Mouse (Mus musculus) liver, embryonic 15.5 days (tissue): Measurements from ENCODE around the gene Grid1. TPM values are rescaled to one million over a fixed set of nuclear protein-coding genes. Genes with fewer than 3 reads are reported as not detected.

Source experiments
- ATAC-seq: fragments of 200-750 bp; cut with Nextera tagmentation; 2 replicates; pipeline ENCODE4 v1.8.0; 2017; ENCODE audit warnings: moderate number of reproducible peaks, mild to moderate bottlenecking, moderate library complexity; ENCODE audit not compliant: insufficient read depth
- H3K27ac ChIP-seq: fragments of 300-500 bp; sonication (generic); replicated peaks from 2 replicates; pipeline ENCODE4 v1.5.1; 2015; ENCODE audit warnings: mild to moderate bottlenecking, inconsistent platforms
- H3K27me3 ChIP-seq: fragments of 300-500 bp; sonication (generic); 2 replicates; pipeline ENCODE4 v1.6.1; 2015; ENCODE audit warnings: mild to moderate bottlenecking, inconsistent platforms
- H3K36me3 ChIP-seq: fragments of 300-500 bp; sonication (generic); replicated peaks from 2 replicates; pipeline ENCODE4 v1.6.1; 2015; ENCODE audit warnings: moderate library complexity, mild to moderate bottlenecking, inconsistent platforms
- H3K4me1 ChIP-seq: fragments of 300-500 bp; sonication (generic); replicated peaks from 2 replicates; pipeline ENCODE4 v1.6.1; 2015; ENCODE audit warnings: inconsistent platforms
- H3K4me2 ChIP-seq: fragments of 300-500 bp; sonication (generic); 2 replicates; pipeline ENCODE4 v1.6.1; 2015; ENCODE audit warnings: moderate library complexity, mild to moderate bottlenecking, inconsistent platforms
- H3K4me3 ChIP-seq: fragments of 300-500 bp; sonication (generic); replicated peaks from 2 replicates; pipeline ENCODE4 v1.5.1; 2015; ENCODE audit warnings: mild to moderate bottlenecking, inconsistent platforms
- H3K9ac ChIP-seq: fragments of 300-500 bp; sonication (generic); 2 replicates; pipeline ENCODE4 v1.6.1; 2015; ENCODE audit warnings: moderate library complexity, mild to moderate bottlenecking, inconsistent platforms
- H3K9me3 ChIP-seq: fragments of 300-500 bp; sonication (generic); replicated peaks from 2 replicates; pipeline ENCODE4 v1.6.1; 2016; ENCODE audit warnings: inconsistent platforms
- WGBS: fragments of 180-500 bp; shearing (Covaris S2); methylation state at CpG from one replicate; pipeline ENCODE4 v1.1.7; 2015; ENCODE audit warnings: mixed read lengths; ENCODE audit not compliant: insufficient replicate concordance; 5-methylcytosine and 5-hydroxymethylcytosine counted together
- polyA plus RNA-seq: library from polyadenylated mRNA; unstranded; fragments of >200 nt; fragmentation: Nextera tagmentation; extraction: Ambion mirVana; gene quantifications from 2 replicates; pipeline ENCODE4 v1.2.1, GENCODE M21; 2015

The Grid1 gene
- polyA plus RNA-seq, 1 experiment from 2014 or later: 0.10 TPM

DNA sequence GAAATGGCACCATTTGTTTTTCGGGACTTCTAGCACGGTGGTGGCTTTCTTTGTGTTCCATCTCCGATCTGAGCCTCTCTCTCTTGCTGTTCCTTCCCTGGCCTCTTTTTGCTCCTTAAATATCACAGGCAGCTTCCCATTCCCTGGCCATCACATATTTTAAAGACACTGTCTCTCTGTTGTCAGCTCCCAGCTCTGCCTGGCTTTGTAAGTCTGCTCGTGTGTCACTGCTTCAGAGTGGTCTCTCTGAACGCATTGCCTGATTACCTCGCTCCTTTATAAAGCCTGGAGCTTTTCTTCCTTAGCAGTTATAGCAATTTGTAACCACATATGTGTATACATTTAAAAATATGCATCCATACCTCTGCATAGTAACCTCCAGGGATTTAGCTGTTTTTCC lies 648.3 kb downstream of the Grid1 start:
- WGBS: 69% methylated on average over 6 of the region's 6 CpGs
- ATAC-seq: no peak

GRCm38 (mm10) chr14:35486017-35486416 lies 666.1 kb downstream of the Grid1 start:
- Histone ChIP-seq H3K27me3 (no peaks in the 10 kb centered on the region), H3K36me3 (no peaks in the 10 kb centered on the region), H3K4me2 (no peak overlapping the region), H3K27ac (no peak overlapping the region), H3K9me3 (no peaks in the 10 kb centered on the region), H3K9ac (no peak overlapping the region), H3K4me3 (no peak overlapping the region), H3K4me1 (no peaks in the 10 kb centered on the region)
- 50% methylated on average over 2 of the region's 2 CpGs for WGBS
- no peak for ATAC-seq

More for the DNA sequence above, 648.3 kb downstream of the Grid1 start:
- no peaks in the 10 kb centered on the region for H3K4me1 ChIP-seq
- no peaks in the 10 kb centered on the region for H3K9me3 ChIP-seq
- no peak overlapping the region for H3K4me3 ChIP-seq
- no peak overlapping the region for H3K9ac ChIP-seq
- no peaks in the 10 kb centered on the region for H3K27me3 ChIP-seq
- no peak overlapping the region for H3K4me2 ChIP-seq
- no peaks in the 10 kb centered on the region for H3K36me3 ChIP-seq
- no peak overlapping the region for H3K27ac ChIP-seq

DNA sequence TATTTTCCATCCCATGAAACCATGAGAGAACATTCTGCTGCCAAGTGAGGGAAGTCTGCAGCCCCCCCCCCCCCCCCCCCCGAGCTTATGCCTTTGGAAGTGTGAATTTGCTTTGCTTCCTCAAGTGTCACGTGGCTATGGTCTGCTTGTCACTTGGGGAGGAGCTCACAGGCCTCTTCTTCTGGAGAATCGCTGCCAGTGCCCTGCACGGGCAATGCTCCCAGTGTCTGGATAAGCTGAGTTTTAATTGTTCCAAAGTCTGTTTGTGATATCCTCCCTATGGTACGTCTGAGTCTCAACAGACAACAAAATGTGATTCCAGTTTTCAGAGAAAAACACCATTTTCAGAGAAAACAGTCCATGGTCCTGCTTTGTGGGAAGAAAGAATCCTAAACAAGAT lies 682.4 kb downstream of the Grid1 start:
- Histone ChIP-seq H3K9me3 (no peaks in the 10 kb centered on the region), H3K9ac (no peak overlapping the region), H3K36me3 (no peaks in the 10 kb centered on the region), H3K27me3 (no peaks in the 10 kb centered on the region), H3K27ac (no peak overlapping the region), H3K4me3 (no peak overlapping the region), H3K4me2 (no peak overlapping the region), H3K4me1 (no peaks in the 10 kb centered on the region)
- WGBS: 45% methylated on average over 5 of the region's 5 CpGs
- no peak for ATAC-seq

GRCm38 (mm10) chr14:35519402-35519801 lies 699.5 kb downstream of the Grid1 start:
- no peaks in the 10 kb centered on the region for H3K36me3 ChIP-seq
- no peaks in the 10 kb centered on the region for H3K9me3 ChIP-seq
- no peak overlapping the region for H3K9ac ChIP-seq
- H3K4me3 ChIP-seq: no peak overlapping the region
- H3K27ac ChIP-seq: no peak overlapping the region
- no peaks in the 10 kb centered on the region for H3K27me3 ChIP-seq
- H3K4me2 ChIP-seq: no peak overlapping the region
- no peaks in the 10 kb centered on the region for H3K4me1 ChIP-seq
- ATAC-seq: no peak

DNA sequence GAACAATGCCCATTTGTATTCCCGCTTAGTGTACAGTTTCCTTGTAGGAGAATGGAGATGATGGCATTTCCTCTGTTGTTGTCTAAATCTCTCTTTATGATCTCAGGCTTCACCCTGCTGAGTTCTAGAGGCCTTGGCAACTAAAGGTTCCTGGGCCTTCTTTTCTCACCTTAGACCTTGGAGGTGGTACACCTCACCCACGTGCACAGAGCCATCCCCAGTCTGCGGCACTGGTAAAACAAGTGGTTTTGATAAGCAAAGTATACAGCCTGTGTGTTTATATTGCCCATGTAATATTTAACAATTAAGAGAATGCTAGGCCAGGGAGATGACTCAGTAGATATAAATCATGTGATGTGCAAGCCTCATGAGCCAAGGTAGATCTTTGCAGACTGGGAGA lies 718.9 kb downstream of the Grid1 start:
- H3K4me2 ChIP-seq: no peak overlapping the region
- no peaks in the 10 kb centered on the region for H3K9me3 ChIP-seq
- WGBS: 57% methylated on average over 3 of the region's 3 CpGs
- no peak overlapping the region for H3K9ac ChIP-seq
- H3K4me1 ChIP-seq: no peaks in the 10 kb centered on the region
- no peak overlapping the region for H3K4me3 ChIP-seq
- ATAC-seq: no peak
- H3K36me3 ChIP-seq: no peaks in the 10 kb centered on the region
- no peak overlapping the region for H3K27ac ChIP-seq
- H3K27me3 ChIP-seq: no peaks in the 10 kb centered on the region

DNA sequence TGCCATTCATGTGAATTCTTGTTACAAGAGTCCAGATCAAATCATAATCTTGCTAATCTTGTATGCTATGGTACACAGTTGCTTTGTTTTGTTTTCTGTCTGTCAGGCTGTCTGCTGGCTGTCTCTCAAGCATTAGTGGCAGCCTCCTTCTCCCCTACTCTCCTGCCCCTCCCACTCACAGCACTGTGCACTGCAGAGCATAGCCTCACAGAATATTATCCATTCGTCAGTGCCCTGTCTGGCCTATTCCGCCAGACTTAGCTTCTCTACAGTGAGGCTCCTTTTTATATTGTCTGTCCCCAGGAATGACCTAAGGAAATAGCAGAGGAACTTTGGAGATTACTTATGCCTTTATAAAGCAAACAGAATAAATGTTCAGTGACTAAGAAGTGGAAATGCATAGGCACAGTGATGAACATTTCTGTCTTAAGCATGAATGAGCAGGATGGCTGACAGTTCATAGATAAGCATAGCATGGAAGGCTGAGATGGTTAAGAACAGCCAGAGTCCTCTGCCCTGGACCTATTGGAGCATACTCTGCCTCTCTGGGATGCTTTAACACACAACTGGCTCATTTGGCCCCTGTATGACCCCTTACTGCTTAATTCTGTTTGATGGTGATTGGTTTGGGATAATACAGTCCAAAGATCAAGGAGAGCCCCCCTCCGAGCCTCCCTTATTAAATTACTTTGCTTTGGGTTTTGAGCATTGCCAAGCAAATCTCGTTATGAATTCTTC lies 721.5 kb downstream of the Grid1 start:
- no peak overlapping the region for H3K4me3 ChIP-seq
- no peaks in the 10 kb centered on the region for H3K9me3 ChIP-seq
- H3K27ac ChIP-seq: no peak overlapping the region
- no peak for ATAC-seq
- H3K9ac ChIP-seq: no peak overlapping the region
- no peaks in the 10 kb centered on the region for H3K4me1 ChIP-seq
- WGBS: 48% methylated on average over 4 of the region's 4 CpGs
- H3K4me2 ChIP-seq: no peak overlapping the region
- H3K27me3 ChIP-seq: no peaks in the 10 kb centered on the region
- no peaks in the 10 kb centered on the region for H3K36me3 ChIP-seq

- no peaks in the 10 kb centered on the region for H3K36me3 ChIP-seq
- no peaks in the 10 kb centered on the region for H3K4me1 ChIP-seq
- 62% methylated on average over 1 of the region's 1 CpGs for WGBS
- no peak overlapping the region for H3K4me2 ChIP-seq
- H3K9ac ChIP-seq: no peak overlapping the region
- ATAC-seq: no peak
- H3K4me3 ChIP-seq: no peak overlapping the region
- no peaks in the 10 kb centered on the region for H3K9me3 ChIP-seq
- no peak overlapping the region for H3K27ac ChIP-seq
- no peaks in the 10 kb centered on the region for H3K27me3 ChIP-seq
These were observed 722.1 kb downstream of the Grid1 start for GRCm38 (mm10) chr14:35541992-35542380.

DNA sequence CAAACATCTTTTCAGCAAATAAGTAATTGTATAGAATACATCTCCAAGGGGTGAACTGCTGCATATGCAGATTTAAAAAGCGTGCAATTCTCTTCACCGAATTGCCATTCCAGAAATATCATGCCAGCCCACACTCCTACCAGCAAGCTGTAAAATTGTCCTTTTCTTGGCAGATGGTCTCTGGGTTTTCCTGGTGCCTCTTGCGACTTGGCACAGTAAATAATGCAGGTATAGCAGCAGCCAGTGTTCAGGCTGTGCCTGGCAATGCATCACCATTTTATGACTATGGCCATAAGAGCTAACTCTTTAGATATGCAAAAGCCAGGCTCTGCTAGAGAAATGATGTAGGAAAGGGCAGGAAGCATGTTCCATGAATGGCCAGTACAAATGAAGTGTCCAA lies 734.4 kb downstream of the Grid1 start:
- H3K36me3 ChIP-seq: no peaks in the 10 kb centered on the region
- no peak for ATAC-seq
- no peaks in the 10 kb centered on the region for H3K9me3 ChIP-seq
- H3K4me1 ChIP-seq: no peaks in the 10 kb centered on the region
- no peak overlapping the region for H3K27ac ChIP-seq
- no peak overlapping the region for H3K4me2 ChIP-seq
- H3K9ac ChIP-seq: no peak overlapping the region
- 57% methylated on average over 3 of the region's 3 CpGs for WGBS
- H3K4me3 ChIP-seq: no peak overlapping the region
- H3K27me3 ChIP-seq: no peaks in the 10 kb centered on the region

DNA sequence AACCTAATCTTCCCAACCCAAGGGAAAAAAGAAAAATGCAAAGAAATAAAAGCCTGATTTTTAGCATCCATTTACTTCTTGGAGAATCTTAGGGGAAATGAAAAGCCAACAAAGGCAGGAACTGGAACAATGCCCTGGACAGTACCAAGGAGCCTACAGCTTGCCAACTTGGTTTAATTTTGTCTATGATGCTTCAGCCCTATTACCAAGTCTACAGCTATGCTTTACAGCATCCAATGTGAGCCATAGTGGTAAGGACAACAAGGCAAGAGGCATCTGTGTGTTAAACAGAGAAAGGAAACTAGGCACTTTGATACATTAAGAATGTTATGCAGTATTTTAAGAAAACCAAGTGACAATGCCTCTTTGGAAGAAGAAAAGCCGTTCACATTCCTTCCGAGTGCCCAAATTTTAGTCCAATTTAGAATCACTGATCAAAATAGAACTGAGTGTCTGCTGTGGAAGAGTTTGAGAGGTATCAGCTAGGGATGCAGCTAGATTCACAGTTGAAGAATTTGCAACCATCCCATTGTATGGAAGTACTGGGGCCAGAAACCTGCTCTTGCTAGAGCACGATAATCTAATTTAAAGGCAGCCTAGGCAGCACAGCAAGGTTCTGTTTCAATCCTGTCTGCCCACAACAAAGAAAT lies 741.5 kb downstream of the Grid1 start:
- H3K27me3 ChIP-seq: no peaks in the 10 kb centered on the region
- no peak overlapping the region for H3K9ac ChIP-seq
- H3K4me1 ChIP-seq: no peaks in the 10 kb centered on the region
- no peaks in the 10 kb centered on the region for H3K9me3 ChIP-seq
- ATAC-seq: no peak
- H3K27ac ChIP-seq: no peak overlapping the region
- 61% methylated on average over 3 of the region's 3 CpGs for WGBS
- no peaks in the 10 kb centered on the region for H3K36me3 ChIP-seq
- H3K4me3 ChIP-seq: no peak overlapping the region
- H3K4me2 ChIP-seq: no peak overlapping the region

DNA sequence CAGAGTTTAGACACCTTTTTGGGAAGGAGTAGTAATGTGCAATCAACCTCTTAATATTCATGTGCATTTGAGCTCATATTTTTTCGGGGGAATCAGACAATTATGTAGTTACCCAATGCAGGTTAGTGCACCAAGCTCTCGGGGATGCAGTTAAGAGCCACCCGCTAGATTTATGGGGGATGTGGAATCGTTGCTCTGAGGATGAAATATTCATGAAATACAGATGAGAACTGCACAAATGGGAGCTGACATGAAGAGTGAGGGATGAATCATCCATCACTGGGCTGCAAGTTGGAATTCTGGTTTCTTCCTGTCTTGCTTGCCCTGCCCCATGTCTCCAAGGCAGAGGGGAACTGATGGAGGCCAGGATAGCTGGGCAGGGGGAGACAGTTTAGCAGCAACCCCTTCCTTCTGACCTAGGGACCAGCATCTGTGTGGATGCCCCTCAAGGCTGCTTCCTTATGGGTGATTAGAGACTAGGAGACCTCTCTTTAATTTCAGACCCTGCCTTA lies 753.1 kb downstream of the Grid1 start:
- no peak for ATAC-seq

GRCm38 (mm10) chr14:35574489-35574888 lies 754.6 kb downstream of the Grid1 start:
- Histone ChIP-seq H3K4me1 (no peaks in the 10 kb centered on the region), H3K4me2 (no peak overlapping the region), H3K27me3 (no peaks in the 10 kb centered on the region), H3K27ac (no peak overlapping the region), H3K9ac (no peak overlapping the region), H3K36me3 (no peaks in the 10 kb centered on the region), H3K9me3 (no peaks in the 10 kb centered on the region), H3K4me3 (no peak overlapping the region)
- ATAC-seq: no peak
- WGBS: 27% methylated on average over 2 of the region's 2 CpGs

More for the DNA sequence above, 753.1 kb downstream of the Grid1 start:
- H3K4me3 ChIP-seq: no peak overlapping the region
- H3K27ac ChIP-seq: no peak overlapping the region
- H3K4me2 ChIP-seq: no peak overlapping the region
- no peaks in the 10 kb centered on the region for H3K4me1 ChIP-seq
- H3K36me3 ChIP-seq: no peaks in the 10 kb centered on the region
- H3K9me3 ChIP-seq: no peaks in the 10 kb centered on the region
- H3K27me3 ChIP-seq: no peaks in the 10 kb centered on the region
- H3K9ac ChIP-seq: no peak overlapping the region
- 58% methylated on average over 4 of the region's 4 CpGs for WGBS
